In genomic region chr2:30075625-30076024, GRCm38 (mm10) we compare ENCODE assay signal across 12 mouse cellular contexts. TPM values are rescaled to one million over a fixed set of nuclear protein-coding genes. Genes with fewer than 3 reads are reported as not detected.
DNase-seq lines count a peak whose midpoint lies in the region.
"Had no signal": no experiment of that assay in that cellular context is flagged by ENCODE, and none has a peak within 500 bp of the region (broad histone marks: within the 10 kb centered on the region; RNA-seq: fewer than 3 reads in every experiment).

No protein-coding gene starts in this region.

- peak; percentile 49 to 80 for DNase-seq in adrenal gland, adult (ENCODE audit: inconsistent age in 2 of 2, low spot score in 1 of 2)
- DNase-seq in adrenal gland, postnatal 25 days: no peak
- peak; percentile 45 for DNase-seq in adrenal gland, postnatal 14 days
- no peak for DNase-seq in adrenal gland, adult 8-10 months
- peak; percentile 39 to 41 for DNase-seq in adrenal gland, postnatal 36 days
- no peak for DNase-seq in thymus, postnatal 10 days (ENCODE audit: low spot score in 2 of 2)
- DNase-seq: cerebellum, adult 18-20 months; cerebellum, adult 9-10 months; cerebellum, postnatal 14 days; gastrocnemius, postnatal 10 days; gastrocnemius, postnatal 36 days; kidney, adult 2 months had no signal

RNA-seq across cellular contexts. Expression of gene Pkn3, which starts 1.9 kb away (rescaled TPM):
- total RNA-seq in adrenal gland, postnatal 25 days (2021): 7.6 and 8.6 TPM in 2 replicates
- total RNA-seq in adrenal gland, postnatal 14 days (2021): 5.7 and 10.9 TPM in 2 replicates
- 1 to 10 TPM; 4.8 to 6.6 (median 5.8) TPM for total RNA-seq in adrenal gland, adult 8-10 months (2022)
- 1 to 10 TPM; 5.5 to 6.3 TPM for total RNA-seq in adrenal gland, postnatal 36 days (2021)

RNA-seq across cellular contexts. Expression of gene Zdhhc12, which starts 17.8 kb away (rescaled TPM):
- total RNA-seq in adrenal gland, postnatal 25 days (2021): 26.0 and 27.4 TPM in 2 replicates
- total RNA-seq in adrenal gland, postnatal 14 days (2021): 13.9 and 18.3 TPM in 2 replicates
- 10 to 100 TPM; 16.4 to 23.9 (median 17.6) TPM for total RNA-seq in adrenal gland, adult 8-10 months (2022)
- total RNA-seq in adrenal gland, postnatal 36 days (2021): 10 to 100 TPM; 16.2 to 25.8 TPM

RNA-seq across cellular contexts. Expression of gene Set, which starts 18.4 kb away (rescaled TPM):
- 244 and 253 TPM in 2 replicates for total RNA-seq in adrenal gland, postnatal 25 days (2021)
- 250 and 278 TPM in 2 replicates for total RNA-seq in adrenal gland, postnatal 14 days (2021)
- total RNA-seq in adrenal gland, adult 8-10 months (2022): 100 to 1,000 TPM; 205 to 257 (median 225) TPM
- total RNA-seq in adrenal gland, postnatal 36 days (2021): 100 to 1,000 TPM; 255 to 277 TPM

RNA-seq across cellular contexts. Expression of gene Wdr34, which starts 26.9 kb away (rescaled TPM):
- total RNA-seq in adrenal gland, postnatal 25 days (2021): 18.5 and 26.6 TPM in 2 replicates
- total RNA-seq in adrenal gland, postnatal 14 days (2021): 18.5 and 20.2 TPM in 2 replicates
- total RNA-seq in adrenal gland, adult 8-10 months (2022): 10 to 100 TPM; 19.5 to 31.7 (median 26.6) TPM
- 10 to 100 TPM; 15.8 to 20.9 TPM for total RNA-seq in adrenal gland, postnatal 36 days (2021)

RNA-seq across cellular contexts. Expression of gene Zer1, which starts 48.8 kb away (rescaled TPM):
- 40.0 and 51.7 TPM in 2 replicates for total RNA-seq in adrenal gland, postnatal 25 days (2021)
- total RNA-seq in adrenal gland, postnatal 14 days (2021): 32.4 and 40.5 TPM in 2 replicates
- 10 to 100 TPM; 45.6 to 74.7 (median 58.5) TPM for total RNA-seq in adrenal gland, adult 8-10 months (2022)
- total RNA-seq in adrenal gland, postnatal 36 days (2021): 10 to 100 TPM; 32.0 to 40.7 TPM

Comparison
In these comparisons a context has a peak if more than half of its experiments do, and no peak if none do; other contexts are left out.
1. DNase-seq: peak in adrenal gland, adult (2 of 2), adrenal gland, postnatal 14 days (single experiment) and adrenal gland, postnatal 36 days (2 of 2); none in adrenal gland, postnatal 25 days (single experiment), adrenal gland, adult 8-10 months (single experiment) and thymus, postnatal 10 days (0 of 2).